Mouse (Mus musculus) liver, adult 2 months (tissue): ENCODE measurements around the gene Emc7.

Experiments used
- CTCF ChIP-seq: fragments of 200-500 bp; IDR thresholded peaks from 2 replicates; pipeline ENCODE4 v1.5.1; 2011; ENCODE audit warnings: low read depth, low read length, control low read depth
- POLR2A ChIP-seq: fragments of 200-500 bp; IDR thresholded peaks from 2 replicates; pipeline ENCODE4 v1.6.1; 2011; ENCODE audit warnings: low read length, control low read depth; ENCODE audit not compliant: insufficient read depth; ENCODE audit errors: extremely low read depth

GRCm38 (mm10) chr2:112443491-112443890 lies 11.3 kb upstream of the Emc7 start:
- TF ChIP-seq POLR2A = no peak
- no peak for TF ChIP-seq CTCF
